Mouse (Mus musculus): Measurements from ENCODE around the gene Ppp1ca. TPM values are rescaled to one million over a fixed set of nuclear protein-coding genes. Genes with fewer than 3 reads are reported as not detected.

The Ppp1ca gene
- polyA plus RNA-seq, 1 experiment from 2014 or later = 591 TPM

DNA sequence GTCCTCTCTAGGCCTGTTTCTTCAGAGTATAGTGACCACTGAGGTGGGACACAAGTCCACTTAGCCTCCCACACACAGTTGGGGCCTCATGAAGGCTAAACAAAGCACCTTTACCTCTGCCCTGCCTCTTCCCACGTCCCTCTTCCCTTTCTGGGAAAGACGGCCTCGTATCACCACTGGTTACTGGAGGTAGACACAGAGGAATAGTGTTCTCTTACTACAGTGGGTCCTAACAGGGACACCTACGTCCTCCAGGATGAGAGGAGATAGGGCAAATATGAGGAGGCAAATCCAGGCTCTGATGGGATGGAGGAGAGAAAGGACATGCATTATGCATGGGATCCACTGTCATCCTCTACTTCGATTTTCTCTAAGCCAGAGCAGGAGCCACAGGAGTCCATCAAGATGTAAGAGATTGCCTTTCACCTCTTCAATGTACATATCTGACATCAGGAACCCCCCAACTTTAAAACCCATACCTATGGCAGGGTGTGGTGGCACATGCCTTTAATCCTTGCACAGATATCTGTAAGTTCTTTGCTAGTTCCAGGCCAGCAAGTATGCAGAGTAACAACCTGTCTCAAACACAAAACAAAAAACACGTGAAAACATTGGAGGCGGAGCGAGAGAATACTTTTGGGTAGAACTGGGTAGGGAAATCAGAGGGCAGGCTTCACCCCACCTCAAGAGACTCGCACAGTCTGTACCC lies 43.9 kb upstream of the Ppp1ca start:
- WGBS = 27% methylated on average over 9 of the region's 9 CpGs
- H3K4me2 ChIP-seq (ENCODE audit: low read length) = peak overlapping the region; percentile 86
- H3K9ac ChIP-seq (replicated peaks; ENCODE audit: low read length) = peak overlapping the region; percentile 81
- H3K4me1 ChIP-seq (ENCODE audit: control insufficient read depth, insufficient read depth, low read length) = peaks cover 15% of the 10 kb centered on the region; the same call in 1 of the 2 replicates
- H3K9me3 ChIP-seq (ENCODE audit: control insufficient read depth, low read length) = 0 out of 2 replicates have a peak, but pooled peaks cover 4% of the 10 kb centered on the region
- H3K4me3 ChIP-seq (replicated peaks; ENCODE audit: low read depth, low read length) = peak overlapping the region; percentile 80
- ATAC-seq (ENCODE audit: low FRiP score, low TSS enrichment) (peak; percentile 49), DNase-seq (no peak)
- peak overlapping the region; percentile 64; the same call in 1 of the 2 replicates for H3K27ac ChIP-seq (replicated peaks; ENCODE audit: low read depth, low read length)
- peaks cover 25% of the 10 kb centered on the region for H3K36me3 ChIP-seq (ENCODE audit: control insufficient read depth, insufficient read depth, low read length)
- no peaks in the 10 kb centered on the region for H3K27me3 ChIP-seq (ENCODE audit: control insufficient read depth, insufficient read depth, low read length)

DNA sequence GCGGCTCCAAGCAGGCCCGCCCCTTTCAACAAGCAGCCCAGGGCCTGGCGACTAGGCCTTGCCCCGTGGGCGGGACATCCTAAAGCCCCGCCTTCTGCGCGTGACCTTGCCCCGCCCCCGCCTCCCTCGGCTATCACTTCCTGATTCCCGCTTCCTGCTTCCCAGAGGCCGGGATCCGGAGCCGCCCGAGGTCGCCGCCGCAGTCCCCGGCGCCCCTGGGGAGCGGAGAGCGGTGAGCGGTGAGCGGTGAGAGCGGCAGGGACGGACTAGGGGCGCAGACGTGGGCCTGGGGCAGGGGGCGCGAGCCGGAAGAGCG lies 43.4 kb upstream of the Ppp1ca start, which contains the start of gene Coro1b:
Gene Coro1b (plus strand): TSS at position 129 of the 316 bp plus-strand sequence.
- H3K4me2 ChIP-seq (ENCODE audit: low read length) = peak within 1 kb of the TSS; percentile 86
- peaks cover 15% of the 10 kb centered on the region; the same call in 1 of the 2 replicates for H3K4me1 ChIP-seq (ENCODE audit: control insufficient read depth, insufficient read depth, low read length)
- H3K27me3 ChIP-seq (ENCODE audit: control insufficient read depth, insufficient read depth, low read length) = no peaks in the 10 kb centered on the region
- H3K4me3 ChIP-seq (replicated peaks; ENCODE audit: low read depth, low read length) = peak within 1 kb of the TSS; percentile 80
- peak within 1 kb of the TSS; percentile 81 for H3K9ac ChIP-seq (replicated peaks; ENCODE audit: low read length)
- DNase-seq (peak; percentile 95), ATAC-seq (ENCODE audit: low FRiP score, low TSS enrichment) (peak; percentile 92)
- H3K36me3 ChIP-seq (ENCODE audit: control insufficient read depth, insufficient read depth, low read length) = peaks cover 26% of the 10 kb centered on the region
- 0 out of 2 replicates have a peak, but pooled peaks cover 4% of the 10 kb centered on the region for H3K9me3 ChIP-seq (ENCODE audit: control insufficient read depth, low read length)
- WGBS = under 1% methylated on average over 30 of the region's 33 CpGs
- peak within 1 kb of the TSS; percentile 64 for H3K27ac ChIP-seq (replicated peaks; ENCODE audit: low read depth, low read length)

DNA sequence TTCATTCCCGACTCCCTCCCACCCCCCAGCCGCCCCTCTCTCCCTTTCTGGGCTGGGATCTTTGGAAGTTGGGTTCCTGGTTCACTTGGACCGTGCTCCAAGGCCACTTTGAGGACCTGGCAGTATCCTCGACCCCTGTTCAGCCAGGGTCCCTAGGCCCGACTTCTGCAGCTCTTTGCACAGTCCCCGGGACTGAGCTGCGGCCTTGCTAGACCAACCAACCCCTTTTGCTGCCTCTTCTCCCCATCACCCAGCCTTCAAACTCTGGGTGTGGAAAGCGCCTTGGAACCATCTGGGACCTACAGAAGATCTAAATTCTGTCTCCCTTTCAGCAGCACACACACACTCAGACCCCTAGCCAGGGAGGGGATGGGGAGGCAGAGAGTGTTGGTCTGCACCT lies 43.0 kb upstream of the Ppp1ca start:
- Histone ChIP-seq H3K9ac (replicated peaks; ENCODE audit: low read length) (peak overlapping the region; percentile 81), H3K4me1 (ENCODE audit: control insufficient read depth, insufficient read depth, low read length) (peaks cover 15% of the 10 kb centered on the region; the same call in 1 of the 2 replicates), H3K27ac (replicated peaks; ENCODE audit: low read depth, low read length) (peak overlapping the region; percentile 64), H3K4me3 (replicated peaks; ENCODE audit: low read depth, low read length) (peak overlapping the region; percentile 80), H3K36me3 (ENCODE audit: control insufficient read depth, insufficient read depth, low read length) (peaks cover 30% of the 10 kb centered on the region), H3K9me3 (ENCODE audit: control insufficient read depth, low read length) (0 out of 2 replicates have a peak, but pooled peaks cover 4% of the 10 kb centered on the region), H3K27me3 (ENCODE audit: control insufficient read depth, insufficient read depth, low read length) (no peaks in the 10 kb centered on the region), H3K4me2 (ENCODE audit: low read length) (peak overlapping the region; percentile 86)
- no peak for DNase-seq
- ATAC-seq (ENCODE audit: low FRiP score, low TSS enrichment) = no peak
- WGBS = 3% methylated on average over 8 of the region's 8 CpGs

DNA sequence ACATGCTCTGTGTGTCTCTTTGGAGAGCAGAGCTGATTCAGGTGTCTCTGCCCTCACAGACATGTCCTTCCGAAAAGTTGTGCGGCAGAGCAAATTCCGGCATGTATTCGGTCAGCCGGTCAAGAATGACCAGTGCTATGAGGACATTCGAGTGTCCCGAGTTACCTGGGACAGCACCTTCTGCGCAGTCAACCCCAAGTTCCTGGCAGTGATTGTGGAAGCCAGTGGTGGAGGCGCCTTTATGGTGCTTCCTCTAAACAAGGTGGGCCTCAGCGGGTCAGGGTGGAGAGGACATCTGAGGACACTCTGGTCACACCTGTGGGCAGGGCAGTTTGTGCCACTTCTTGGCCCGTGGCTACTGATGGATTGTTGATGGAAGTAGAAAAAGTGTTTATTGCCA lies 42.6 kb upstream of the Ppp1ca start:
- peak overlapping the region; percentile 86 for H3K4me2 ChIP-seq (ENCODE audit: low read length)
- no peak overlapping the region for H3K27ac ChIP-seq (replicated peaks; ENCODE audit: low read depth, low read length)
- H3K9me3 ChIP-seq (ENCODE audit: control insufficient read depth, low read length) = 0 out of 2 replicates have a peak, but pooled peaks cover 4% of the 10 kb centered on the region
- peak overlapping the region; percentile 80 for H3K4me3 ChIP-seq (replicated peaks; ENCODE audit: low read depth, low read length)
- 90% methylated on average over 11 of the region's 11 CpGs for WGBS
- H3K27me3 ChIP-seq (ENCODE audit: control insufficient read depth, insufficient read depth, low read length) = no peaks in the 10 kb centered on the region
- peak overlapping the region; percentile 81 for H3K9ac ChIP-seq (replicated peaks; ENCODE audit: low read length)
- DNase-seq (no peak), ATAC-seq (ENCODE audit: low FRiP score, low TSS enrichment) (no peak)
- H3K4me1 ChIP-seq (ENCODE audit: control insufficient read depth, insufficient read depth, low read length) = peaks cover 15% of the 10 kb centered on the region; the same call in 1 of the 2 replicates
- H3K36me3 ChIP-seq (ENCODE audit: control insufficient read depth, insufficient read depth, low read length) = peaks cover 32% of the 10 kb centered on the region

DNA sequence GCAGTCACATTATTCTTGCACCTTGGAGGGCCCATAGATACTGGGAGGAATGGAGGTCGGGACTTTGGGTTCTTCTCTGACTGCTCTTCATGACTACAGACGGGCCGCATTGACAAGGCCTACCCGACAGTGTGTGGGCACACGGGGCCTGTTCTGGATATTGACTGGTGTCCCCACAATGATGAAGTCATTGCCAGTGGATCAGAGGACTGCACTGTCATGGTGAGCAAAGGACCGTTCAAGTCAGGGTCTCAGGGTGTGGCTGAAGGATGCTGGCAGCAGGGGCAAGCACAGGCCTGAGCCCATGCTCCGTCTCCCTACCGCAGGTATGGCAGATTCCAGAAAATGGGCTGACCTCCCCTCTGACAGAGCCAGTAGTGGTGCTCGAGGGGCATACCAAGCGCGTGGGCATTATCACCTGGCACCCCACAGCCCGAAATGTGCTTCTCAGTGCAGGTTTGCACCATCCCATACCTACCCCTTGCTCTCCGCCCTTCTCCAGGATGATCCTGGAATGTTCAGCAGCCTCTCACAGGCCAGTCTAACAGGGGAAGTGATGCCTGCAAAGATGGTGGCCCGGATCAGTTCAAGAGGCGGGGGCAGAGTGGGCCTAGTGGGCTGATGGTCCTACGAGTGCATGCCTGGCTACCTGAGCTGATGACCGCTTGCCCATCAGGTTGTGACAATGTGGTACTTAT lies 42.0 kb upstream of the Ppp1ca start:
- Histone ChIP-seq H3K27me3 (ENCODE audit: control insufficient read depth, insufficient read depth, low read length) (no peaks in the 10 kb centered on the region), H3K4me1 (ENCODE audit: control insufficient read depth, insufficient read depth, low read length) (peaks cover 15% of the 10 kb centered on the region; the same call in 1 of the 2 replicates), H3K4me3 (replicated peaks; ENCODE audit: low read depth, low read length) (0 out of 2 replicates have a peak overlapping the region, but pooled peaks have one; percentile 2), H3K9ac (replicated peaks; ENCODE audit: low read length) (no peak overlapping the region), H3K9me3 (ENCODE audit: control insufficient read depth, low read length) (0 out of 2 replicates have a peak, but pooled peaks cover 4% of the 10 kb centered on the region), H3K27ac (replicated peaks; ENCODE audit: low read depth, low read length) (no peak overlapping the region), H3K4me2 (ENCODE audit: low read length) (peak overlapping the region; percentile 86; the same call in 1 of the 2 replicates), H3K36me3 (ENCODE audit: control insufficient read depth, insufficient read depth, low read length) (peaks cover 32% of the 10 kb centered on the region)
- ATAC-seq (ENCODE audit: low FRiP score, low TSS enrichment) (no peak), DNase-seq (no peak)
- WGBS = 95% methylated on average over 17 of the region's 17 CpGs

DNA sequence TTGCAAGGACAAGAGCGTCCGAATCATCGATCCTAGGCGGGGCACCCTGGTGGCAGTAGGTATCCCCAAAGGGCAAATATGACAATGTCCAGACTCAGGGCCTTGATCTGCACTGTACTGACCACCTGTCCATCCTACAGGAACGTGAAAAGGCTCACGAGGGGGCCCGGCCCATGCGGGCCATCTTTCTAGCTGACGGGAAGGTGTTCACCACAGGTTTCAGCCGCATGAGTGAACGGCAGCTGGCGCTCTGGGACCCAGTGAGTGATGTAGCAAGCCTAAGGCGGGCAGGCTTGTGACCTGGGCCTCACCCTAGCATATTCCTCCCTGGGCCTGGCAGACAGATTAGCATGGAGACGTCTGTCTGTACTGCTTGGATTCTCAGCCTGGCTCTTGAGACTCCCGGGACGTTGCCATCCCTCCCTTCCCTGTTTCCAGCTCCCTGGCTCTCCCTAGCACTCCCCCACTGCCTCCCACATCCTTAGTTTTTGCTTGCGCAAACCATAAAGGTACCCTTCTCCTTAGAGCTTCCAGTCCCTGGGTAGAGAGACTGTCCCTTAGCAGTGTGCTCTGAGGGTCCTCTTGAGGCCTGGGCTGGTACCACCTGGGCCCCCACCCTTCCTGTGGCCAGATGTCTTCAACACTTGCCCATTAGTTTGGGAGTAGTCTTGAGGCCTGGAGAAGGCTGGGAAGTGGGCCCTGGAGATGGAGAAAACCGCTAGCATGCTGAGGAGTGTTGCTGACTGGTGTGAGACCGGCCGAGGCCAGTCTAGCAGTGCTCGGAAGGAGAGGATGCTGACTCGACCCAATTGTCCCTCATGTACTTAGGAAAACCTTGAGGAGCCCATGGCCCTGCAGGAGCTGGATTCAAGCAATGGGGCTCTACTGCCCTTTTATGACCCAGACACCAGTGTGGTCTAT lies 41.0 kb upstream of the Ppp1ca start:
- Histone ChIP-seq H3K4me2 (ENCODE audit: low read length) (no peak overlapping the region), H3K4me1 (ENCODE audit: control insufficient read depth, insufficient read depth, low read length) (peaks cover 15% of the 10 kb centered on the region; the same call in 1 of the 2 replicates), H3K27ac (replicated peaks; ENCODE audit: low read depth, low read length) (no peak overlapping the region), H3K9ac (replicated peaks; ENCODE audit: low read length) (no peak overlapping the region), H3K27me3 (ENCODE audit: control insufficient read depth, insufficient read depth, low read length) (no peaks in the 10 kb centered on the region), H3K4me3 (replicated peaks; ENCODE audit: low read depth, low read length) (no peak overlapping the region), H3K9me3 (ENCODE audit: control insufficient read depth, low read length) (0 out of 2 replicates have a peak, but pooled peaks cover 2% of the 10 kb centered on the region), H3K36me3 (ENCODE audit: control insufficient read depth, insufficient read depth, low read length) (peaks cover 39% of the 10 kb centered on the region)
- ATAC-seq (ENCODE audit: low FRiP score, low TSS enrichment) = no peak
- no peak for DNase-seq
- WGBS = 91% methylated on average over 22 of the region's 22 CpGs

DNA sequence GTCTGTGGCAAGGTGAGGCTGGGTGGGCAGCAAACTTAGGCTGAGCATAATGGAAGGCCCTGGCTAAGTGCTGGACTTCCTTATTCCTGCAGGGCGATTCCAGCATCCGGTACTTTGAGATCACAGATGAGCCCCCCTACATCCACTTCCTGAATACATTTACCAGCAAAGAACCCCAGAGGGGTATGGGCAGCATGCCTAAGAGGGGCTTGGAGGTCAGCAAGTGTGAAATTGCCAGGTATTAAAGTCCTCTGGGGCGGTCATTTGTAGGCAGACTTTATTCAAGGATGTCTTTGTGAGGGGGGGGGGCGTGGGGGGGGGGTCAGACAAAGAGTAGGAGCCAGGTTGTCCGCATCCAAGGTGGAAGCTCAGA lies 40.4 kb upstream of the Ppp1ca start:
- no peak overlapping the region for H3K4me2 ChIP-seq (ENCODE audit: low read length)
- H3K9me3 ChIP-seq (ENCODE audit: control insufficient read depth, low read length) = no peaks in the 10 kb centered on the region
- peaks cover 15% of the 10 kb centered on the region; the same call in 1 of the 2 replicates for H3K4me1 ChIP-seq (ENCODE audit: control insufficient read depth, insufficient read depth, low read length)
- H3K36me3 ChIP-seq (ENCODE audit: control insufficient read depth, insufficient read depth, low read length) = peaks cover 45% of the 10 kb centered on the region
- no peak overlapping the region for H3K4me3 ChIP-seq (replicated peaks; ENCODE audit: low read depth, low read length)
- no peak for DNase-seq
- H3K27me3 ChIP-seq (ENCODE audit: control insufficient read depth, insufficient read depth, low read length) = no peaks in the 10 kb centered on the region
- no peak for ATAC-seq (ENCODE audit: low FRiP score, low TSS enrichment)
- 75% methylated on average over 5 of the region's 5 CpGs for WGBS
- H3K27ac ChIP-seq (replicated peaks; ENCODE audit: low read depth, low read length) = no peak overlapping the region
- no peak overlapping the region for H3K9ac ChIP-seq (replicated peaks; ENCODE audit: low read length)

DNA sequence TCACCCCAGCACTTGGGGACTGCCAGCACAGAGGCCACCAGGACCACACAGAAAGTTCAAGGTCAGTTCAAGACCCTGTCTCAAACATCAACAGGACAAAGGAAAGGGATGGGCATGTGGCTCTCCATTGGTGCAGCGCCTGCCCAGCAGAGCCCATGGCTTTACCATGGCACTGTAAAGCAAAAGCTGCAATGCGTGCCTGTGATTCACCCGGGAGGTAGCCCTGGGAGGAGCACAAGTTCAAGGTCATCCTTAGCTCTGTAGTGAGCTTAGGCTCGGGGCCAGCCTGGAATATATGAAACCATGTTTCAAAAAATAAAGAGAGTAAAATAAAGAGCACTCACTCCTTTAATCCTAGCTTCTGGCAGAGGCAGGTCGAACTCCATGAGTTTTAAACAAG lies 40.0 kb upstream of the Ppp1ca start:
- Histone ChIP-seq H3K27ac (replicated peaks; ENCODE audit: low read depth, low read length) (no peak overlapping the region), H3K4me2 (ENCODE audit: low read length) (no peak overlapping the region), H3K4me1 (ENCODE audit: control insufficient read depth, insufficient read depth, low read length) (peaks cover 15% of the 10 kb centered on the region; the same call in 1 of the 2 replicates), H3K9me3 (ENCODE audit: control insufficient read depth, low read length) (no peaks in the 10 kb centered on the region), H3K9ac (replicated peaks; ENCODE audit: low read length) (no peak overlapping the region), H3K27me3 (ENCODE audit: control insufficient read depth, insufficient read depth, low read length) (no peaks in the 10 kb centered on the region), H3K36me3 (ENCODE audit: control insufficient read depth, insufficient read depth, low read length) (peaks cover 49% of the 10 kb centered on the region), H3K4me3 (replicated peaks; ENCODE audit: low read depth, low read length) (no peak overlapping the region)
- WGBS = 93% methylated on average over 5 of the region's 5 CpGs
- no peak for ATAC-seq (ENCODE audit: low FRiP score, low TSS enrichment)
- no peak for DNase-seq
